Mouse (Mus musculus): ENCODE data around the gene Tcte3. TPM values are rescaled to one million over a fixed set of nuclear protein-coding genes. Genes with fewer than 3 reads are reported as not detected.
"Not testable (repeated sequence)": the region's sequence is repeated elsewhere in the genome, so short reads cannot be mapped to it uniquely, and the experiment has no call there.

Gene Tcte3
- polyA plus RNA-seq, 1 experiment from 2014 or later: not detected

- not testable (repeated sequence) for H3K4me2 ChIP-seq; H3K4me3 ChIP-seq (ENCODE audit: low read depth, low read length); H3K27me3 ChIP-seq (ENCODE audit: insufficient read depth, low read length); H3K27ac ChIP-seq (ENCODE audit: low read depth); DNase-seq; H3K4me1 ChIP-seq (ENCODE audit: insufficient read depth); H3K36me3 ChIP-seq (ENCODE audit: insufficient read depth); ATAC-seq (ENCODE audit: insufficient read depth); H3K9me3 ChIP-seq (ENCODE audit: low read depth, low read length); H3K9ac ChIP-seq
- WGBS: 89% methylated on average over 4 of the region's 5 CpGs
Measured at GRCm38 (mm10) chr17:14990116-14990702, 51.1 kb downstream of the Tcte3 start.

GRCm38 (mm10) chr17:14978362-14979038, 62.8 kb downstream of the Tcte3 start, which contains the start of the genes 9030025P20Rik and Gm3417:
TSS of gene 9030025P20Rik (plus strand) at chr17:14978468.
TSS of gene Gm3417 (minus strand) at chr17:14978790.
- ATAC-seq (ENCODE audit: insufficient read depth): peak; percentile 99
- not testable (repeated sequence) for H3K4me1 ChIP-seq (ENCODE audit: insufficient read depth); H3K9ac ChIP-seq; H3K4me3 ChIP-seq (ENCODE audit: low read depth, low read length); DNase-seq; H3K36me3 ChIP-seq (ENCODE audit: insufficient read depth); H3K27ac ChIP-seq (ENCODE audit: low read depth); H3K4me2 ChIP-seq; H3K9me3 ChIP-seq (ENCODE audit: low read depth, low read length); H3K27me3 ChIP-seq (ENCODE audit: insufficient read depth, low read length)
- WGBS: no CpG with 5 or more reads among the region's 60 CpGs

GRCm38 (mm10) chr17:14977718-14978361, 63.4 kb downstream of the Tcte3 start:
- not testable (repeated sequence) for H3K9ac ChIP-seq; DNase-seq; H3K36me3 ChIP-seq (ENCODE audit: insufficient read depth); H3K4me2 ChIP-seq; H3K4me1 ChIP-seq (ENCODE audit: insufficient read depth); H3K4me3 ChIP-seq (ENCODE audit: low read depth, low read length); H3K27ac ChIP-seq (ENCODE audit: low read depth); H3K27me3 ChIP-seq (ENCODE audit: insufficient read depth, low read length); H3K9me3 ChIP-seq (ENCODE audit: low read depth, low read length)
- 0% methylated on average over 4 of the region's 7 CpGs for WGBS
- ATAC-seq (ENCODE audit: insufficient read depth): peak; percentile 4

Other genes with a start within 250 kb of the Tcte3 start
- gene Wdr27, start 98.3 kb downstream of the Tcte3 start, polyA plus RNA-seq (2014; fragmentation: Nextera tagmentation; extraction: Ambion mirVana): 4.7 and 6.1 TPM in 2 replicates
- 31.0 and 32.8 TPM in 2 replicates for gene 1600012H06Rik, start 98.3 kb downstream of the Tcte3 start, polyA plus RNA-seq (2014; fragmentation: Nextera tagmentation; extraction: Ambion mirVana)
- gene Phf10, start 80.2 kb downstream of the Tcte3 start, polyA plus RNA-seq (2014; fragmentation: Nextera tagmentation; extraction: Ambion mirVana): 39.1 and 44.2 TPM in 2 replicates
- 9.0 and 10.3 TPM in 2 replicates for gene 9030025P20Rik, start 63.0 kb downstream of the Tcte3 start, polyA plus RNA-seq (2014; fragmentation: Nextera tagmentation; extraction: Ambion mirVana)
- gene Gm3417, start 62.7 kb downstream of the Tcte3 start, polyA plus RNA-seq (2014; fragmentation: Nextera tagmentation; extraction: Ambion mirVana): 0.45 TPM in 1 of 2 replicates, not detected in the other
- 3.6 and 3.7 TPM in 2 replicates for gene Gm3435, start 31.3 kb downstream of the Tcte3 start, polyA plus RNA-seq (2014; fragmentation: Nextera tagmentation; extraction: Ambion mirVana)
- gene Ermard, start 280 bp downstream of the Tcte3 start, polyA plus RNA-seq (2014; fragmentation: Nextera tagmentation; extraction: Ambion mirVana): 70.4 and 78.9 TPM in 2 replicates
- gene Gm3448, start within 50 bp of the Tcte3 start, polyA plus RNA-seq (2014; fragmentation: Nextera tagmentation; extraction: Ambion mirVana): 1.9 and 3.4 TPM in 2 replicates

Data from lung, embryonic 14.5 days (tissue).